Mouse (Mus musculus): Measurements from ENCODE around the gene Myo7a.

Myo7a gene

GRCm38 (mm10) chr7:98146447-98146845 lies 27.1 kb upstream of the Myo7a start:
- in situ Hi-C loops (cut with MboI; ENCODE audit: low pct_unique_long_range_greater_than_20kb in 1 of 2, low sequenced_read_pairs in 2 of 2, unreplicated experiment in 1 of 2) = no loop called here

DNA sequence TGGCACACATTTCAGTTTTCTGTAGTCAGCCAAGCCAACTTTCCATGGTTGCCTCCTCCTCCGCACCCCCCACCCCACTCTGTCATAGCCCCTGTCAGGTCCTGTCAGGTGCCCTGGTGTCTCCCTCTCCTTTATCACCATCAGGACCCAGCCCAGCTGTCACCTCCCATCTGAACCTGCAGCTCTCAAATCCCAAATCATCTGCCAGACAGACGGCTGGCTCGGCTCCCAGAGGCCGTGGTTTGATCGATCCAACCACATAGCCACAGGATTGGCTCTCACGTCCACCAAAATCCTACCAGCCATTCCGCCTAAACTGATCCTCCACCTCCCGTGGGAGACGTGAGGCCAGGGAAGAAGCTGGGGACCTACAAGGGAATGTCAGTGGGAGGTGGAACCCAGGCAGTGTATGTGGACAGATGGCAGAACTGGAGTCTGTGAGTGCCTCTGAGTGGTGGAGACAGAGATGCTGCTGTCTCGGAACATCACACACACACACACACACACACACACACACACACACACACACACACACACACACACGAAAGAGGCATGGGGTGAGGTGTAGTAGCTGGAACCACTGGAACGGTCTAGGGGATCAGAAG lies 26.6 kb upstream of the Myo7a start:
- in situ Hi-C loops (cut with MboI; ENCODE audit: low pct_unique_long_range_greater_than_20kb in 1 of 2, low sequenced_read_pairs in 2 of 2, unreplicated experiment in 1 of 2) = no loop called here

GRCm38 (mm10) chr7:98145402-98145801 lies 26.1 kb upstream of the Myo7a start, which contains the start of gene Omp:
Gene Omp, minus strand, starts transcription at chr7:98145502.
- in situ Hi-C loops (cut with MboI; ENCODE audit: low pct_unique_long_range_greater_than_20kb in 1 of 2, low sequenced_read_pairs in 2 of 2, unreplicated experiment in 1 of 2) = no loop called here

DNA sequence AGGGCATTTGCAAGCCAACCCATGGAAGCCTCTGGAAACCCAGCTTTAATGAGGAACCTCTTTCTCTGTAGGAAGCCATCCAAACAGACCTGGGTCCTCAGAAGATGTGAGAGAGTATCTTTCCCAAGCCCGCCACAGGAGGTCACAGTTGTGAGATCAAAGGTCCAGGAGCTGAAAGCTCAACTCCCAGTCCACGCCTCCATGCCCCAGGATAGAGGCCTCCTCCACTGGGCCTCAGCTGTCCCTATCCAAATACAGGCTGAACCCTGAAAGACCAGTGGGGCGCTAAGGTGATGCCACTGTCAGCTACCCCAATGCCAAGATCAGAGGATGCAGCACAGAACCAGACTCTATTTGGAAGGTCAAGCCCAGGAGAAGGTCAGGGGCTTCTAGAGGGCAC lies 23.3 kb upstream of the Myo7a start:
- in situ Hi-C loops (cut with MboI; ENCODE audit: low pct_unique_long_range_greater_than_20kb in 1 of 2, low sequenced_read_pairs in 2 of 2, unreplicated experiment in 1 of 2) = no loop called here

DNA sequence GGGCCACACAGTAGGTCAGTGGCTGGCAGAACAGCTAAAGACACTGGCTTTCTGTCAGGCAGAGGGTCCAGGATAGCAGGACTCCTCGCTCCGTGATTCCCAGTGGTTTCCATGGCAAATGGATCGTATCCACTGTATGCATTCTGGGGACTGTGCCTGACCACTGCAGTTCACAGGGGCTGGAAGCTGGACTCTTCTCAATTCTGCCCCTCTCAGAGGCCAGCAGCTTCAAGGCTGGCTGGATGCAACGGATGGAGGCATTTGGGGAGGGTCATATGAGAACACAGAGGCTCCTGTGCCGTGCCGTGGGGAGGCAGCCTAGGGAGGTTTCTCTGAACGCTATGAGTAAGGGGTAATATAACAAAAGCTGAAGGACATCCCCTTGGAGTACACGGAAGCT lies 22.9 kb upstream of the Myo7a start:
- in situ Hi-C loops (cut with MboI; ENCODE audit: low pct_unique_long_range_greater_than_20kb in 1 of 2, low sequenced_read_pairs in 2 of 2, unreplicated experiment in 1 of 2) = no loop called here

DNA sequence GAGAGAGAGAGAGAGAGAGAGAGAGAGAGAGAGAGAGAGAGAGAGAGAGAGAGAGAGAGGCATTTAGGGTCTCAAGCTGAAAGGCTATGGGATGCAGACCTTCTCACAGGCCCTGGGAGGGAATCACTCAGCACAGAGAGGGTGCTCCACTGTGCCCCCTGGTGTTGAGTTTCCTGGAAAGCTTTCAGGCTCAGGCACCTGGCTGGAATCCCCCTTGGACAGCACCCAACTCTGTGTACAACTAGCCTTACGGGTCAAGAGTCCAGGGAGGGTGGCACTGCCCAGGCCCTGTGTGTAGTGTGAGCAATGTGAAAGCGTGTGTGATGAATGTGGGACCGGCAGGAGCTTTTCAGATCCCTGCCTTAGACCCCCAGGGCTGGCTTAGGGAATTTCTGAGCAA lies 21.9 kb upstream of the Myo7a start:
- in situ Hi-C loops (cut with MboI; ENCODE audit: low pct_unique_long_range_greater_than_20kb in 1 of 2, low sequenced_read_pairs in 2 of 2, unreplicated experiment in 1 of 2) = no loop called here

DNA sequence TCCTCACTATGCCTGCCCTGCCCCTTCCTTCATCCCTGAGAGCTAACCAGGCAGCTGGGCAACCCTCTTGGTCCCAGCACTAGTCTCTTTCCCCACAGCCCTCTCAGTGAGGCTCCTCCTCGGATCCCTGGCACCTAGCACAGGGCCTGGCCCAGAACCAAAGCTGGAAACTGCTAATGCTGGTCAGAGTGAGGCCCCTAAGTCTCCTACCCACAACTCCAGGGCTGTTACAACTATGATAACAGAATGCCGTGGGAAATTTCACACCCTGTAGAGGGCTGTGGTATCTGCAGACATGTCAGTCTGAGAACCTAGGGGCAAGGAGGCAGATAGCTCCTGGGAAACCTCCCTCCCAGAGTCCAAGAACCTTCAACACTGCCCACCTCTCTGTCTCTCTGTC lies 21.3 kb upstream of the Myo7a start:
- in situ Hi-C loops (cut with MboI; ENCODE audit: low pct_unique_long_range_greater_than_20kb in 1 of 2, low sequenced_read_pairs in 2 of 2, unreplicated experiment in 1 of 2) = no loop called here

- in situ Hi-C loops (cut with MboI; ENCODE audit: low pct_unique_long_range_greater_than_20kb in 1 of 2, low sequenced_read_pairs in 2 of 2, unreplicated experiment in 1 of 2) = no loop called here
These were observed 19.9 kb upstream of the Myo7a start for GRCm38 (mm10) chr7:98139216-98139615.

GRCm38 (mm10) chr7:98137995-98138394 lies 18.7 kb upstream of the Myo7a start:
- in situ Hi-C loops (cut with MboI; ENCODE audit: low pct_unique_long_range_greater_than_20kb in 1 of 2, low sequenced_read_pairs in 2 of 2, unreplicated experiment in 1 of 2) = no loop called here

- in situ Hi-C loops (cut with MboI; ENCODE audit: low pct_unique_long_range_greater_than_20kb in 1 of 2, low sequenced_read_pairs in 2 of 2, unreplicated experiment in 1 of 2) = no loop called here
These were observed 18.3 kb upstream of the Myo7a start for GRCm38 (mm10) chr7:98137583-98137982.

DNA sequence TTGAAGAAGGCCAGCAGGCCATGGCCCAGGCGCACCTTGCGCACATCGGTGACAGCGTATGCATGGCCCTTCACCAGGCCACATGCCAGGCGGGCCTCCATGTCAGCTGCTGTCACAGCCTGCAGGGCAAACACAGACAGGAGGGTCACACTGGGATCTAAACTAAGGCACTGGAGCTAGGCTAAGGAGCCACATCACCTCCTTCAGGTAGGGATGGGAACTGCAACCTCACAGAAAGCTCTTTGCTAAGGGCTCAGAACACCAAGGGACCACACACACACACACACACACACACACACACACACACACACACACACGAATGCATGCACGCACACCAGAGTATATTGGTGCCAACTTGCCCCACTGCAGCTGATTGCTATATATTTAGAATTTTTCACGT lies 12.4 kb upstream of the Myo7a start:
- in situ Hi-C loops (cut with MboI; ENCODE audit: low pct_unique_long_range_greater_than_20kb in 1 of 2, low sequenced_read_pairs in 2 of 2, unreplicated experiment in 1 of 2) = no loop called here

GRCm38 (mm10) chr7:98125473-98125872 lies 6.1 kb upstream of the Myo7a start:
- in situ Hi-C loops (cut with MboI; ENCODE audit: low pct_unique_long_range_greater_than_20kb in 1 of 2, low sequenced_read_pairs in 2 of 2, unreplicated experiment in 1 of 2) = loop anchor here in 1 of 2 experiments (10.0 kb wide), 1 partner anchor 381 kb away; no protein-coding TSS in a partner anchor

GRCm38 (mm10) chr7:98124701-98125100 lies 5.4 kb upstream of the Myo7a start:
- in situ Hi-C loops (cut with MboI; ENCODE audit: low pct_unique_long_range_greater_than_20kb in 1 of 2, low sequenced_read_pairs in 2 of 2, unreplicated experiment in 1 of 2) = loop anchor here (5.0 to 25.0 kb wide), 3 partner anchors 137 to 387 kb away; partner anchors contain the start of gene Aqp11 (in 1 of the 2)

DNA sequence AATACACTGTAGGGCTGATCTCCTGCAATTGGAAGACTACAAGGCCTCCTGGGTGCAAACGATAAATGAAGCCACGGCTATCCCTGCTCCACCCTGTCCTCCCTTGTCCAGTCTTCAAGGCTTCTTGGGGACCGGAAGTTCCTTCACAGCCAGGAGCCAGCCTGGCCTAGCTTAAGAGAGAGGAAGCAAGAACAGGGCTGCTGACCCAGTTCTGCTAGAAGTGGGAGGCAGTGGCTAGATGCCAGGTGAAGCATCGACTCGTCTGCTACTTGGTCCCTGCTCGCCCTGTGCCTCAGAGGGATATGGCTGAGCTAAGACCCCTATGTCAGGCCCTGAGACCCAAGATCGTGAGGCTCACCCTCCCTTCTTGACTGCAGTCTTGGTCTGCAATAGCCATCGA lies 2.3 kb upstream of the Myo7a start:
- in situ Hi-C loops (cut with MboI; ENCODE audit: low pct_unique_long_range_greater_than_20kb in 1 of 2, low sequenced_read_pairs in 2 of 2, unreplicated experiment in 1 of 2) = loop anchor here (5.0 to 25.0 kb wide), 3 partner anchors 134 to 384 kb away; partner anchors contain the start of gene Aqp11 (in 1 of the 2)

DNA sequence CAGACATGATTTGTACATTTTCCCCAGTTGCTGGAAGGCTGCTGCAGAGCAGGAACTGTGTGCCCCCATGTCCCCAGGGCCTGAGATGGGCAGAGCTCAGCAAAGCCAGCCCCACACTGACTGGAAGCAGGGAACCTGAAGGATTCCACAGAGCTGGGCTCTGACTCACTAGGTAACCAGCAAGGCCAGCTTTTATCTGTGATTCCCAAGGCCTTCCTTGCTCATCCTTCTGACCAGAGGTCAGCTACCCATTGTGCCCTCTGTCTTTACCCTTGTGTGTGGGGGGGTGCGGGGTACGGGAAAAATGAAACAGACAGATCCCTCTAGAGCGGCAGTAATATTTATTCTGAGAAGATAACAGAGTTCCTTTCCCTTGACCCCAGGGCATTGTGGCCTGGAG lies 1.9 kb upstream of the Myo7a start:
- in situ Hi-C loops (cut with MboI; ENCODE audit: low pct_unique_long_range_greater_than_20kb in 1 of 2, low sequenced_read_pairs in 2 of 2, unreplicated experiment in 1 of 2) = loop anchor here (5.0 to 25.0 kb wide), 3 partner anchors 134 to 384 kb away; partner anchors contain the start of gene Aqp11 (in 1 of the 2)

- in situ Hi-C loops (cut with MboI; ENCODE audit: low pct_unique_long_range_greater_than_20kb in 1 of 2, low sequenced_read_pairs in 2 of 2, unreplicated experiment in 1 of 2) = loop anchor here (5.0 to 25.0 kb wide), 3 partner anchors 133 to 383 kb away; partner anchors contain the start of gene Aqp11 (in 1 of the 2)
These were observed 1.0 kb upstream of the Myo7a start for GRCm38 (mm10) chr7:98120325-98120724.

- in situ Hi-C loops (cut with MboI; ENCODE audit: low pct_unique_long_range_greater_than_20kb in 1 of 2, low sequenced_read_pairs in 2 of 2, unreplicated experiment in 1 of 2) = loop anchor here (5.0 to 25.0 kb wide), 5 partner anchors 48 to 383 kb away; partner anchors contain the start of gene Aqp11 (in 1 of the 2)
These were observed 573 bp upstream of the Myo7a start for GRCm38 (mm10) chr7:98119961-98120232.

DNA sequence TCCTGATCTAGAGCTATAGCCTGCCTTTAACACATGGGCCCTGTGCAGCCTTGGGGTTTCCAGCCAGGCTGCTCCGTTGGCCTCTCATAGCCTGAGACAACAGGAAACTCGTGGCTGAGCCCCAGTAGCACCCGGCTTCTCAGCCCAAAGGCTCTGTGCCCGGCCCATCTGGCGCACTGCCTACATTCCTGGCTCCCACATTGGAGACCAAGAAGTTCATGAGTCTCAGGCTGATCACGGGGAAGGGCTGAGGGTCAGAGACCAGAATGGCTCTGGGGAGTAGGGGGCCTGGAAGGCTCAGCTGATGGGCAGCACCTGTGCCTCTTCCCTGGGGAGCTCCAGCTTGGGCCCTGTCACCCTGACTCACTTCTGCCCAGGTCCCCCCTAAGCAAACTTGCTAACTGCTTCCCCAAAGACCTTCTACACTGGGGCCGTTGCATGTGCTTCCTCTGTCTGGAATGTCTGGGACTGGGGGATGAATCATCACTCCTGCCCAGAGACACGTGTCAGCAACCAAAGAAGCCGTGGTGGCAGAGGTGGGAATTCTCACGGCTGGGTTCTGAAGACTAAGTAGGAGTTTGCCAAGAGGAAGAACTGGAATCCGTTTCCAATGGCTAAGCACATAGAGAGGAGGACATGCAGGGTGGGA lies 2.2 kb downstream of the Myo7a start:
- in situ Hi-C loops (cut with MboI; ENCODE audit: low pct_unique_long_range_greater_than_20kb in 1 of 2, low sequenced_read_pairs in 2 of 2, unreplicated experiment in 1 of 2) = loop anchor here (5.0 to 25.0 kb wide), 3 partner anchors 45 to 380 kb away; partner anchors contain the start of gene Aqp11 (in 1 of the 2)

- in situ Hi-C loops (cut with MboI; ENCODE audit: low pct_unique_long_range_greater_than_20kb in 1 of 2, low sequenced_read_pairs in 2 of 2, unreplicated experiment in 1 of 2) = loop anchor here (5.0 to 25.0 kb wide), 3 partner anchors 42 to 377 kb away; partner anchors contain the start of gene Aqp11 (in 1 of the 2)
These were observed 4.7 kb downstream of the Myo7a start for GRCm38 (mm10) chr7:98114656-98115055.

GRCm38 (mm10) chr7:98111233-98111632 lies 8.1 kb downstream of the Myo7a start:
- in situ Hi-C loops (cut with MboI; ENCODE audit: low pct_unique_long_range_greater_than_20kb in 1 of 2, low sequenced_read_pairs in 2 of 2, unreplicated experiment in 1 of 2) = loop anchor here in 1 of 2 experiments (10.0 to 25.0 kb wide), 2 partner anchors 126 to 374 kb away; partner anchors contain the start of gene Aqp11
